Mouse (Mus musculus): Measurements from ENCODE around the gene Nf2. TPM values are rescaled to one million over a fixed set of nuclear protein-coding genes. Genes with fewer than 3 reads are reported as not detected.

Nf2 gene
- polyA plus RNA-seq (2011; ENCODE audit: insufficient read length, low read depth, missing spikeins), result 45.3 and 52.9 TPM in 2 replicates

DNA sequence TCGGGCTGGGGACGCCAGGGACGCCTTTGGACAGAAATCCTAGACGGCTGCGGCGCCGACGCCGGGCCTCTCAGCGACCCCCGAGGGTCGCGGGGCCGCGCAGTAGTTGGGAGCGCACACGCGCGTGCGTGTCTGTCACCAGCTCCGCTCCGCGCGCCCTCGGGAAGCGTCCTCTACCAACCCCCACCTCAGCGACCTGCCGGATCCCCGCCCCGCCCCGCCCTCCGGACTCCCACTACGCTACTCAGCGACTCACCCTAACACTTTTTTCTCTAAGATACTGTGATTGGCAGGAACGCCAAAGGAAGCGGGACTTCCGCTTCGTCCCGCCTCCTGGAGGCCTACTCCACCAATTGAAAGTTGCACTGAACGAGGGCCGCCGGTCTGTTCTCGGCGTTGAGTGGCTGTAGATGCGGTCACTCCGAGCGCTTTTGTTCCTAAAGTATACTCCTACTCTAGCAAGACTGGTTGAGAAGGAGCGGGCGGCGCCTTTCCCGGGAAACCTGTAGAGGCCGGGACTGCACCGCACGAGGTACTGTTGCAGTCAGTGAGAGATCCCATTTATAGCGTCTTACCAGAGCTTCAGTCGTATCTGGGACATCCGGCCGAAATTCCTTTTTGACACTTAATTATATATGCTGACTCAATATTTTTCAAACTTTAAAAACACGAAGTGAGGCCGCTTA is at the start of gene Nf2:
Gene Nf2, minus strand, starts transcription at position 279 of the 686 bp plus-strand sequence.
- Histone ChIP-seq H3K4me3 (ENCODE audit: insufficient read depth, low read length) (peak within 1 kb of the TSS; percentile 89), H3K27ac (ENCODE audit: insufficient read depth, low read length) (peak within 1 kb of the TSS; percentile 56; the same call in 1 of the 2 replicates), H3K4me1 (ENCODE audit: control insufficient read depth, insufficient read depth, low read length) (no peaks in the 10 kb centered on the region)
- TF ChIP-seq CTCF (IDR thresholded peaks at IDR 0.05; ENCODE audit: borderline replicate concordance, insufficient read depth, low read length) (no peak), POLR2A (IDR thresholded peaks at IDR 0.05; ENCODE audit: low read depth, low read length) (peak; percentile 89)

DNA sequence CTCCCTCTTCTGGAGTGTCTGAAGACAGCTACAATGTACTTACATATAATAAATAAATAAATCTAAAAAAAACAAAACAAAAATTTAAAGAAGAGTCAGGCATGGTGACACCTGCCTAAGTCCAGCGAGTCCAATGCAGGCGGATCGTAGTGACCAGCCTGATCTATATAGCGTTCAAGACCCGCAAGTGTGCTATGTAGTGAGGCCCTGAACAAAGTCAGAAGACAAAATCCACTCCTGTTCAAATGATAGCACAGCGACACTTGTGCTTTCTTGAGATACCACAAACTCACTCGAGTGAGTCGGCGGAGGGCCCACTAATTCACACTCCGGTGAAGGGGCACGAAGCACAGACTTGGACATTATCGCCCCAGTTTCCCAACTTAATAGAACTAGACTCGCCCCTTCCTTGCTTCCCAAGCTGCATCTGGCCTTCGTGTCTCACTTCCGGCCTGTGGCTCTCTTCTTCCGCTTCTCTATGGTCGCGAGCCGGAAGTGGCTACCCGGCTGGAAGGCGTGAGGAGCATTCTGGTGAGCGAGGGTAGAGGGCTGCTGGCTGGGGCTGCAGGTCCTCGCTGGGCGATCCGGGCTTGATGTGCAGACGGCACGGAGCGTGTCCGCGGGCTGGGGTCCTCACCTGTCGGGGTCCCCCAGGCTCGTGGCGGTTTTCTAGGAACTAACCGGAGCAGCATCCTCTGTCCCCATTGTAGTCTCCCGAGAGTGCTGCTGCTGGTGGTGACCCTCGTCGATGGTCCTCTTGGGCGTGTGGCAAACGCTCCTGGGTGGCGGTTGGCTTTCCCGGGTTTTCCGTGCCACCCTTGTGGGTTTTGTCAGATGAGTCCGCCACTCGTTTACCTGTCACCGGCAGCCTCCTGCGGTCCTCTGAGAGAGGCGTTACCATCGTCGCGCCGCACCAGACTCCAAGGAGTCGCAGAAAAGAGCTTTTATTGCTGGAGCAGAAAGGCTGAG is 45.8 kb upstream of the Nf2 start, which contains the start of gene Thoc5:
Gene Thoc5, plus strand, starts transcription at position 473 of the 969 bp plus-strand sequence.
- peak within 1 kb of the TSS; percentile 87 for H3K4me3 ChIP-seq (ENCODE audit: insufficient read depth, low read length)

DNA sequence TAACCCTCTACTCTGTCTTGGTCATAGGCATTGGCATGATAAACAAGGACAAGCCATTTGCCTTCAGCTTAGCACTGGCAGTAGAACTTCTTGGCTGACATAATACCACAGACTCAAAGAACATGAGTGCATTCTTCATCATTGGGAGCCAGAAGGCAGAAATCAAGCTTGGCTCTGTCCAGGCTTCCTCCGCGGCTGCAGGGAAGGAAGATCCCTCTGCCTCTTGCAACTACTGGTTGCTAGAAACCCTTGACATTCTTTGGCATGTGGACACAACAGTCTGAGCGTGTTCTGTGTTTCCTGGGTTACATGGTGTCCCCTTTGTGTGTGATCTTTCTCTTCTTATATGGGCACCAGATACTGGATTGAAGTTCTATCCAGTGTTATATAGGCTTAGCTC is 37.7 kb upstream of the Nf2 start:
- no peak overlapping the region for H3K27ac ChIP-seq (ENCODE audit: insufficient read depth, low read length)
- no peak overlapping the region for H3K4me3 ChIP-seq (ENCODE audit: insufficient read depth, low read length)
- no peaks in the 10 kb centered on the region for H3K4me1 ChIP-seq (ENCODE audit: control insufficient read depth, insufficient read depth, low read length)
- no peak for TF ChIP-seq CTCF (IDR thresholded peaks at IDR 0.05; ENCODE audit: borderline replicate concordance, insufficient read depth, low read length)
- TF ChIP-seq POLR2A (IDR thresholded peaks at IDR 0.05; ENCODE audit: low read depth, low read length), result no peak

More for the DNA sequence above, 45.8 kb upstream of the Nf2 start, which contains the start of gene Thoc5:
- Histone ChIP-seq H3K4me1 (ENCODE audit: control insufficient read depth, insufficient read depth, low read length) (peaks cover 3% of the 10 kb centered on the region; the same call in 1 of the 2 replicates), H3K27ac (ENCODE audit: insufficient read depth, low read length) (no peak within 1 kb of the TSS)
- TF ChIP-seq POLR2A (IDR thresholded peaks at IDR 0.05; ENCODE audit: low read depth, low read length) (peak; percentile 88), CTCF (IDR thresholded peaks at IDR 0.05; ENCODE audit: borderline replicate concordance, insufficient read depth, low read length) (no peak)

DNA sequence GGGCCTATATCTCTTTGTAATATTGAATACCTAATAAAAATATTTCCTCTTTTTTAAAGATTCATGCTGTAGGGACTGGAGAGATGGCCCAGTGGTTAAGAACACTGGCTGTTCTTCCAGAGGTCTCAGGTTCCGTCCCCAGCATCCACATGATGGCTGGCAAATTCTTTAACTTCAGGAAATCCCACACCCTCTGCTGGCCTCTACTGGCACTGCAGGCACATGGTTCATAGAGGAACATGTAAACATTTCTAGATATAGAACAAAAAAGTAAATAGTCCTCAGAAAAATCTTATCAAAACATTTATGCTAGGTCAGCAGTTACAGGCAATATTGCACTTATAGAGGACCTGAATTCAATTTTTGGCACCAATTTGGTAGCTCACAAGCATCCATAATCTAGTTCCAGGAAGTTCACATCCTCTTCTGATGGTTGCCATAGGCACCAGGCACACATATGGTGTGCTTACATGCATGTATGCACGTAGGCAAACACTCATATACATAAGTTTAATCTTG is 36.1 kb upstream of the Nf2 start:
- Histone ChIP-seq H3K4me1 (ENCODE audit: control insufficient read depth, insufficient read depth, low read length) (no peaks in the 10 kb centered on the region), H3K27ac (ENCODE audit: insufficient read depth, low read length) (no peak overlapping the region), H3K4me3 (ENCODE audit: insufficient read depth, low read length) (no peak overlapping the region)
- no peak for TF ChIP-seq CTCF (IDR thresholded peaks at IDR 0.05; ENCODE audit: borderline replicate concordance, insufficient read depth, low read length)
- no peak for TF ChIP-seq POLR2A (IDR thresholded peaks at IDR 0.05; ENCODE audit: low read depth, low read length)

DNA sequence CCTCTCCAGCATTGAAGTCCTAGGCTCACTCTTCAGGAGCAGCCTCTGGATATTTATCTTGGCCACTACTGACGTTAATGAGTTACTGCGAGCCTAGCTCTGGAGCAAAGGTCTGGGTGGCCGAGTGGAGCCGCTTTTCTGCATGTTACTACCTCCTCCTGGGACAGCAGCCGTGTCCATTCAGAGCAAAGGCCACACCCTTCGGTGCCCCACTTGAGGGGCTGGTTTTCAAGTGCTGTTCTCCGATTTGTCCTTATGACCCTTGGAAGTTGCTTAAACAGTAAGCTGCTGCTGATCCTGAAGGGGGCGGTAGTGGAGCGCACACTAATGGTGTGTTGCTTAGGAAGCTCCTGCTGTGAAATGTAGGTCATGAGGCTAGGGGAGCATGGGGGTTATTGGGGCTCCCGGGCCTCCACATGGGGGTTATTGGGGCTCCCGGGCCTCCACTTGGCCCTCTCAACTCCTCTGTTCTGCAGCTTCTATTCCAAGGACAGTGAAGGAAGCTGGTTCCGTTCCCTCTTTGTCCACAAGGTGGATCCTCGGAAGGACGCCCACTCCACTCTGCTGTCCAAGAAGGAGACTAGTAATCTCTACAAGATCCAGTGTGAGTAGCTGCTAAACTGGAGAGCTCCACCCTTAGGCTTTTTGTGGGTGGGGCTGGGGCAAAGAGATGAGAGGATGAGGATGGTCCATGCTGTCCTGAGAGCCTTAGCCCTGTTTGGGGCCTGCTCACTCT is 33.7 kb upstream of the Nf2 start:
- no peak for TF ChIP-seq POLR2A (IDR thresholded peaks at IDR 0.05; ENCODE audit: low read depth, low read length)
- TF ChIP-seq CTCF (IDR thresholded peaks at IDR 0.05; ENCODE audit: borderline replicate concordance, insufficient read depth, low read length), result no peak
- H3K4me3 ChIP-seq (ENCODE audit: insufficient read depth, low read length), result no peak overlapping the region
- H3K4me1 ChIP-seq (ENCODE audit: control insufficient read depth, insufficient read depth, low read length), result no peaks in the 10 kb centered on the region
- H3K27ac ChIP-seq (ENCODE audit: insufficient read depth, low read length), result no peak overlapping the region

DNA sequence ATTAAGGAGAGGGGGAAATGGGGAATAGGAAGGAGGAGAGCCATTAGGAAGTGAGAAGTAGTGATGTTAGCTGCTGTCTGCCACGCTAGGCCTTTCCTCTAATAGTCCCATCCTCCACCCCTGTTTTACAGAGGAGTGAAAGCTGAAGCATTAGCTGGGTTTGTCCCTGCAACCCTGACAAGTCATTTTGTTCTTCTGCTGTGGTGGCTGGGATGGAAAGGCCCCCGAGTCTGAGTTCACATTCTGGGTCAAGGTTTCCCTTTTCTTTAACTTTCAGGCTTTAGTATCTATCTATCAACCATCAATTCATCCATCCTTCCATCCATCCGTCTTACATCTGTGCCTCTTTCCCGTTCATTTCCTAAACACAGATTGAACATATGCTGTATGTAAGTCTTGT is 31.8 kb upstream of the Nf2 start:
- Histone ChIP-seq H3K4me1 (ENCODE audit: control insufficient read depth, insufficient read depth, low read length) (no peaks in the 10 kb centered on the region), H3K4me3 (ENCODE audit: insufficient read depth, low read length) (no peak overlapping the region), H3K27ac (ENCODE audit: insufficient read depth, low read length) (no peak overlapping the region)
- no peak for TF ChIP-seq POLR2A (IDR thresholded peaks at IDR 0.05; ENCODE audit: low read depth, low read length)
- no peak for TF ChIP-seq CTCF (IDR thresholded peaks at IDR 0.05; ENCODE audit: borderline replicate concordance, insufficient read depth, low read length)

DNA sequence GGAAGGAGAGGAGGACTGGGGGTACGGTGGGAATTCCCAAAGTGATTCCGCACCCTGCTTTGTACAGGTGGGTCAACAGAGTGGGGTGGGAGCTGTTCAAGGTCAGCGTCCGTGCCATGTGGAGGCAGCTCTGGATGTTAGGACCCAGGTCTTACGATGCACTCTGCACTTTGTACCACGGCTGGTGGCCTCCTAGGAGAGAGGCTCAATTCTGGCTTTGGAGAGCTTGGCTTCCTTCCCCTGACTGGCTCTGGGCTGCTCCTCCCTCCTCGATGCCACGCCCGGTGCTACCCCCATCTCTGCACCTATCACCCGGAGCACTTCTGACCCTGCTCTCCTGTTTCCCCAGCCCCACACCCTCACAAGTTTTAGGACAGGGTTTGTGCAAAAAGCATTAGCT is 25.2 kb upstream of the Nf2 start:
- peak overlapping the region; percentile 84 for H3K4me3 ChIP-seq (ENCODE audit: insufficient read depth, low read length)
- no peak for TF ChIP-seq CTCF (IDR thresholded peaks at IDR 0.05; ENCODE audit: borderline replicate concordance, insufficient read depth, low read length)
- TF ChIP-seq POLR2A (IDR thresholded peaks at IDR 0.05; ENCODE audit: low read depth, low read length), result no peak
- H3K4me1 ChIP-seq (ENCODE audit: control insufficient read depth, insufficient read depth, low read length), result no peaks in the 10 kb centered on the region
- H3K27ac ChIP-seq (ENCODE audit: insufficient read depth, low read length), result no peak overlapping the region

DNA sequence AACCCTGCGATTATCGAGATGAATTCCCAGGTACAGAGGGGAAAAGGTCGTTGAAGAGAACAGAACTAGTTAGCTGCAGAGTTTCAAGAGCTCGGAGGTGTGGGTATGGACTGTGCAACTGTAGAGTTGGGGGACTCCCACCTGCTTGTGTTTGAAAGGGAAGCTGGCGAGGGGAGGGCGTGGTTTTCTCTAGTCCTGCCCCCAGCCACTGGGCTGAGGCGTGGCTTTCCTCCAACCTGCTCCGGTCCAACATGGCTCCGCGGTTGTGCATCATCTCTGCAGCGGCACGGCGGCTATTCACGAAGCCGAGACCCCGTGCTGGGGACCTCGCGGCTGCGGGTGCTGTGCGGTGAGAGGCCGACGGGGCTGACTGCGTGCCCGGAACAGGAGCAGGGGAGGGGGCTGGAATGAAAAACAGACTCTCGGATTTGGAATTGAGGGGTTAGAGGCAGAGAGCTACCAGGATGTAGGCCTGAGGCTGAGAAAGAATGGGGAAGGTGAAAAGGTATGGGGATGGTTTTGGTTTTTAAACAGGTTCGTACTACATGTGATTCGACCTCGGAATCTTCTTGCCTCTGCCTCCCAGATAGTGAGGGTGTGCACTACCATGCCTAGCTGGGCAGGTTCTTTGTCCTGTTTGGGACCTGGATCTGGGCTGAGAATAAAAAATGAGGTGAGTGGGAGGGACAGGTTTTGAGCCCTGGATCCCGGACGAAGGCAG is 24.6 kb upstream of the Nf2 start, which contains the start of gene Nipsnap1:
Gene Nipsnap1, plus strand, starts transcription at position 197 of the 721 bp plus-strand sequence.
- TF ChIP-seq CTCF (IDR thresholded peaks at IDR 0.05; ENCODE audit: borderline replicate concordance, insufficient read depth, low read length) (no peak), POLR2A (IDR thresholded peaks at IDR 0.05; ENCODE audit: low read depth, low read length) (peak; percentile 68)
- no peaks in the 10 kb centered on the region for H3K4me1 ChIP-seq (ENCODE audit: control insufficient read depth, insufficient read depth, low read length)
- no peak within 1 kb of the TSS for H3K27ac ChIP-seq (ENCODE audit: insufficient read depth, low read length)
- H3K4me3 ChIP-seq (ENCODE audit: insufficient read depth, low read length), result peak within 1 kb of the TSS; percentile 84
